Mouse (Mus musculus) heart, embryonic 15.5 days (tissue): ENCODE results near the gene Ppp3ca. TPM values are rescaled to one million over a fixed set of nuclear protein-coding genes. Genes with fewer than 3 reads are reported as not detected.
"Not testable (repeated sequence)": the region's sequence is repeated elsewhere in the genome, so short reads cannot be mapped to it uniquely, and the experiment has no call there.

Source experiments
- ATAC-seq: fragments of 200-750 bp; cut with Nextera tagmentation; replicated peaks from 2 replicates; pipeline ENCODE4 v1.8.0; 2017; ENCODE audit warnings: low read depth, moderate TSS enrichment; ENCODE audit not compliant: insufficient number of reproducible peaks, insufficient read depth, low FRiP score
- H3K27ac ChIP-seq: fragments of 300-500 bp; sonication (generic); 2 replicates; pipeline ENCODE4 v1.5.1; 2015; ENCODE audit warnings: mild to moderate bottlenecking, inconsistent platforms
- H3K27me3 ChIP-seq: fragments of 300-500 bp; sonication (generic); 2 replicates; pipeline ENCODE4 v1.6.1; 2015; ENCODE audit warnings: inconsistent platforms
- H3K36me3 ChIP-seq: fragments of 300-500 bp; sonication (generic); 2 replicates; pipeline ENCODE4 v1.6.1; 2015; ENCODE audit warnings: mild to moderate bottlenecking, inconsistent platforms
- H3K4me1 ChIP-seq: fragments of 300-500 bp; sonication (generic); replicated peaks from 2 replicates; pipeline ENCODE4 v1.6.1; 2015; ENCODE audit warnings: inconsistent platforms
- H3K4me2 ChIP-seq: fragments of 300-500 bp; sonication (generic); 2 replicates; pipeline ENCODE4 v1.6.1; 2015; ENCODE audit warnings: inconsistent platforms, mild to moderate bottlenecking, moderate library complexity
- H3K4me3 ChIP-seq: fragments of 300-500 bp; sonication (generic); 2 replicates; pipeline ENCODE4 v1.5.1; 2015; ENCODE audit warnings: mild to moderate bottlenecking, inconsistent platforms
- H3K9ac ChIP-seq: fragments of 300-500 bp; sonication (generic); 2 replicates; pipeline ENCODE4 v1.6.1; 2015; ENCODE audit warnings: mild to moderate bottlenecking, inconsistent platforms
- H3K9me3 ChIP-seq: fragments of 300-500 bp; sonication (generic); replicated peaks from 2 replicates; pipeline ENCODE4 v1.6.1; 2016; ENCODE audit warnings: inconsistent platforms
- WGBS: fragments of 180-500 bp; shearing (Covaris S2); methylation state at CpG from one replicate; pipeline ENCODE4 v1.1.7; 2015; ENCODE audit warnings: mixed read lengths; 5-methylcytosine and 5-hydroxymethylcytosine counted together
- polyA plus RNA-seq: library from polyadenylated mRNA; unstranded; fragments of >200 nt; fragmentation: Nextera tagmentation; extraction: Ambion mirVana; gene quantifications from 2 replicates; pipeline ENCODE4 v1.2.1, GENCODE M21; 2015

The Ppp3ca gene
- polyA plus RNA-seq, 1 experiment from 2014 or later, result 47.6 TPM

DNA sequence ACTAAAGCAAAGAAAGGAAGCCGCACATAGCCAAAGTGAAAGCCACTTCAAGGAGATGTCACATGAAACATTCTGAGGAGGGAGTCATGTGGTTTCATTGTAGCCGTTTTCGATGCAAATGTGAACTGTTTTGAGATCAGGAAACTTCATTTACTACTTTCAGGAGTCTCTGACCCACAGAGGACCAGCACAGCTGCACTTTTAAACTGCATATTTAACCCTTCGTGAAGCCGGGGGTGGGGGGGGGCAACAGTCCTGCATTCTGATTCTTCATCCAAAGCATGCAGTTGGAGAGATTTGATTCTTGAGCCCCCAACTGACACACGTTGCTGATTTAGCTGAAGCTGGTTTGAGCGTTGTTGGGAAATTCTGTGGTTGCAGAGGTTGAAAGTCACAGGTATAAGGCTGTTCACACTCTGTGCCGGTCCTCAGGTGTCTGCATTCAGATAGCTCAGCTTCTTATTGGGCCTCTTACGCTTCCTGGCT is 18.2 kb downstream of the Ppp3ca start:
- Histone ChIP-seq H3K36me3 (no peaks in the 10 kb centered on the region), H3K9me3 (no peaks in the 10 kb centered on the region), H3K27ac (no peak overlapping the region), H3K4me2 (no peak overlapping the region), H3K27me3 (no peaks in the 10 kb centered on the region), H3K4me1 (peaks cover 22% of the 10 kb centered on the region), H3K9ac (no peak overlapping the region), H3K4me3 (no peak overlapping the region)
- ATAC-seq, result no peak
- 78% methylated on average over 9 of the region's 9 CpGs for WGBS

DNA sequence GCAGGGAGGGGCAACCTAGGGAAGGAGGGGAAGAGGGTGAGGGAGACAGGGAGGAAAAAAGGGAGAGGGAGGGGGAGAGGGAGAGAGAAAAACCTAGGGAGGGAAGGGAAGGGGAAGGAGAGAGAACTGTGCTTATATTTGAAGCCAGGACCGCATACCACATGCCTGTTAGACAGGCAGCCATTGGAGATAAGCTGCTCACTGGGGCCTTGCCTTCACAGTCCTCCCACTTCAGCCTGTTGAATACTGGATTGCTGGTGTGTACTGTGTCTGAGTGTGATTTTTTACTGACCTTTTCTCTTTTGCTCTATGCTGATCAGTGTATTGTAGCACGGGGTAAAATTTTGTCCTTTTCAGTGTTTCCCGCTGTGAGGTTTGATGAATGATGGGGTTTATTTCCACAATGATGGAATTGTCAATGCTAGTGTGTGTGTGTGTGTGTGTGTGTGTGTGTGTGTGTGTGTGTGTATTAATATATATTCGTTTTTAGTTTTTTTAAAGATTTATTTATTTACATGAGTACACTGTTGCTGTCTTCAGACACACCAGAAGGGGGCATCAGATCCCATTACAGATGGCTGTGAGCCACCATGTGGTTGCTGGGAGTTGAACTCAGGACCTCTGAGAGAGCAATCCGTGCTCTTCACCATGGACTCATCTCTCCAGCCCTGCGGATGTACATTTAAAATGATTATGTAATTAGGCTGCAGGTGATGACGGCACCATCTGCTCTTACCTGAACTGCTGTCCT is 20.0 kb downstream of the Ppp3ca start:
- Histone ChIP-seq H3K9me3 (no peaks in the 10 kb centered on the region), H3K4me2 (no peak overlapping the region), H3K36me3 (no peaks in the 10 kb centered on the region), H3K27me3 (no peaks in the 10 kb centered on the region), H3K9ac (no peak overlapping the region), H3K4me1 (peaks cover 17% of the 10 kb centered on the region), H3K27ac (no peak overlapping the region), H3K4me3 (no peak overlapping the region)
- WGBS, result 76% methylated on average over 7 of the region's 7 CpGs
- no peak for ATAC-seq

DNA sequence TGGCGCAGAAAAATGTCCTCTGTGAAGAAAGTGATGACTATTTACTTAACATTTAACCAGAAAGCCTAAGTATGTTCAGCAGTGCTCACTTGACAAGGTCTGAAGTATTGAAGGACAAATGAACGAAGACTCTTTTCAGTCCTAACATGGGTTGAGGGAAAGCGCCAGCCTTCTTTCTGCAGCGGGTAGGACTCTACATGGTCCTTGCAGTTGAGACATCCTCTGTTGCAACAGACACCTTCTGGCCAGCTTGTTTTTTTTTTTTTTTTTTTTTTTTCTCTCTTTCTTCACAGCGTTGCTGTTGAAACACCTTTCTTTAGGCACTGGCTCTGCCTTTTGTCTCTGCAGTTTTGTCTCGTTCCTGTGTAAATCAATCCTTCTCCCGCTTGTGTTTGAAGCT is 22.1 kb downstream of the Ppp3ca start:
- no peaks in the 10 kb centered on the region for H3K36me3 ChIP-seq
- H3K4me2 ChIP-seq, result no peak overlapping the region
- no peak overlapping the region for H3K9ac ChIP-seq
- no peaks in the 10 kb centered on the region for H3K27me3 ChIP-seq
- peaks cover 14% of the 10 kb centered on the region for H3K4me1 ChIP-seq
- WGBS, result 71% methylated on average over 7 of the region's 7 CpGs
- no peaks in the 10 kb centered on the region for H3K9me3 ChIP-seq
- no peak overlapping the region for H3K27ac ChIP-seq
- no peak overlapping the region for H3K4me3 ChIP-seq
- no peak for ATAC-seq

DNA sequence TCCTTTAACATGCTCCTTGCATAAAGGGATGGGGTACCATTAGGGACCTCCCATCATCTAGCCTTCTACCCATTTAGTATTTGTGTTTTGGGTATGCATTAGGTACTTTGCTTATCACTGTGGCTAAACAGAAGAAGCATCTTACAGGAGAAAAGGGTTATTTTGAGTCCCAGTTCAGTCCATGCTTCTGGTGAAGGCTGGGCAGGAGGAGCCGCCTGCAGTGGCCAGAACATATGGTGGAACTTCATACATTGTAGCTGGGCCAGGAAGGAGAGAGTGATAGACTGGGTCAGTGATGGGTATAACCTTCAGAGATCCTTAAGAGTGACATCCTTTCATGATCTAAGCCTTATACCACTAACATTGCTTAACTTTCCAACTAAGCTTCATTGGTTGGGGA is 23.6 kb downstream of the Ppp3ca start:
- Histone ChIP-seq H3K27ac (no peak overlapping the region), H3K27me3 (no peaks in the 10 kb centered on the region), H3K9me3 (no peaks in the 10 kb centered on the region), H3K4me1 (peaks cover 22% of the 10 kb centered on the region), H3K36me3 (no peaks in the 10 kb centered on the region), H3K9ac (no peak overlapping the region), H3K4me3 (no peak overlapping the region), H3K4me2 (no peak overlapping the region)
- 97% methylated on average over 1 of the region's 1 CpGs for WGBS
- ATAC-seq, result no peak

DNA sequence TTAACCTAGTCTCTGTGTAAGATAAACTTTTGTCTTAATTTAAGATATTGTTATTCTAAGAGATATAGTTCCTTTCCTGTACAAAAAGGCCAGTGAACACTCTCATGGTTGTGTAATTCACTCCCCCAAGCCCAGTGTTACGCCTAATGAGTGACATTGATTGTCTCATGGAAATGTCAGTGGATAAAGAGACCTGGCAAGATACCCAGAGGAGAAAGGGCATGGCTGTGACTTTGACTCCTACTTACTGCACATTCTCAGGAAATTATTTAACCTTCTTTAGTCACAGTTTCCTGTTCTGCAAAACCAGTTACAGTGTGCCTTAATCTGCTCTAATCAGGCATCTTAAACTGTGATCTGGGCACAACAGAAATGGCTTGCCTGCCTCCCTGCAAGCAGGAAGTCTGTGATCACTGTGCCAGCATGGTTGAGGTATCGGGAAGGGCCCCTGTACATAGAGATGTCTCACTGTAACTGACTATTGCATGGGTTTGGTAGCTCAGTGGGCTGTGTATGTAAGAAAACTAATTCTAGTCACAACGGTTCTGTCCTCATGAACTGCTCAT is 27.8 kb downstream of the Ppp3ca start:
- WGBS, result 58% methylated on average over 3 of the region's 3 CpGs

DNA sequence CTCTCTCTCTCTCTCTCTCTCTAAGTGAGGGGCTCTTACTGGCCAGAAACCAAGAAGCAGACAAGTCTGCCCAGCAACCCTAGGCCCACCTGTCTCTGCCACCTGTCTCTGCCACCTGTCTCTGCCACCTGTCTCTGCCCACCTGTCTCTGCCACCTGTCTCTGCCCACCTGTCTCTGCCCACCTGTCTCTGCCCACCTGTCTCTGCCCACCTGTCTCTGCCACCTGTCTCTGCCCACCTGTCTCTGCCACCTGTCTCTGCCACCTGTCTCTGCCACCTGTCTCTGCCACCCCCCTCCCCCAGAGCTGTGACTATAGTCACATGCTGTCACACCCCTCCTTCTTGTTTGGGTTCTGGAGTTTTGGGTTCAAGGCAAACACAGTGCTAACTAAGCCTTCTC is 29.8 kb downstream of the Ppp3ca start:
- not testable (repeated sequence) for ATAC-seq, H3K9me3 ChIP-seq, H3K4me2 ChIP-seq, H3K4me3 ChIP-seq, H3K9ac ChIP-seq, H3K27ac ChIP-seq, H3K36me3 ChIP-seq, H3K27me3 ChIP-seq
- H3K4me1 ChIP-seq, result peaks cover 22% of the 10 kb centered on the region

More for the DNA sequence above, 27.8 kb downstream of the Ppp3ca start:
- Histone ChIP-seq H3K27ac (0 out of 2 replicates have a peak overlapping the region, but pooled peaks have one; percentile 9), H3K9me3 (no peaks in the 10 kb centered on the region), H3K4me2 (no peak overlapping the region), H3K4me3 (no peak overlapping the region), H3K27me3 (no peaks in the 10 kb centered on the region), H3K36me3 (no peaks in the 10 kb centered on the region), H3K4me1 (peaks cover 28% of the 10 kb centered on the region), H3K9ac (no peak overlapping the region)
- ATAC-seq, result no peak

DNA sequence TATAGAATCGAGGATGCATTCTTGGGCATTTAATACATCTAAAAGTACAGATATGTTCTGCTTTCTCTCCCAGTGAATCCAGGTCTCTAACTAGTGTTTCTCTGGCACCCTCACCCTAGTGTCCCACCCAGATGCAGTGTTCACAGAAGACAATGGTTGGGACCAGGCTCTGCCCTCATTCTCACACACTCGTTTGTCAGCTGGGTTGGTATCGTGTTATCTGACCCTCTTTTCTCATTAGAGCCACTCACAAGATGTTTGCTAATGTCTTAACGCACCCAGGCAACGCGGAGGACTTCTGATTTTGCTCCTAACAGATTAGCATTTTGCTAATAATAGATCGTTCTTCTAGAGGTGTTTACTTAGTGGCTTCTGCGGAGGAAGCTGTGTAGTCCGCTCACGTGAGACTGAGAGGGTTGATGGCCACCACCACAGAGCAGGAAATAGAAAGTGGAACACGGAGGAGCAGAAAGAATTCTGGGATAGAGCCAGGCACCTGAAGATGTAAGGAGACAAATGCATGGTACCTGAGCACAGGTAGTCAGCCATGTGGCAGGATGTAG is 30.6 kb downstream of the Ppp3ca start:
- Histone ChIP-seq H3K4me1 (peaks cover 23% of the 10 kb centered on the region), H3K9ac (no peak overlapping the region), H3K36me3 (no peaks in the 10 kb centered on the region), H3K4me3 (peak overlapping the region; percentile 28), H3K27ac (no peak overlapping the region), H3K9me3 (no peaks in the 10 kb centered on the region), H3K4me2 (peak overlapping the region; percentile 52), H3K27me3 (no peaks in the 10 kb centered on the region)
- ATAC-seq, result no peak
- WGBS, result 28% methylated on average over 11 of the region's 11 CpGs

DNA sequence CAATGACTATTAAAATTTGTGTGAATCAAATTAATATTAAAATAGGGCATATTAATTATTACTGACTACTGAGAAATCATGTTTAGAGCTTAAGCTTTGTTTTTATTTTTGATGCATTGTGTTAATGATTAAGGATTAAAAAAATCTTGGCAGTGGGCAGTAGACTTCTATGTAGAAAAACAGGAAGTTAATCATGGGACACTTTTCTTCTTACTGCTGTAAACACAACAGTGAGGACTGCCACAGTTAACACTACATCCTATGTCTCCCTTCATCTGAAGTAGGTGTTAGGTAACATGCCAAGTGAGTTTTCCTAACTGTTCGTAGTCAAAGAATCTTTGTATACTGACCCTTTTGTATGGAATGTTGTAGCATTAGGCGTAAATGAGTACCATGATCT is 32.9 kb downstream of the Ppp3ca start:
- no peak for ATAC-seq
- Histone ChIP-seq H3K9ac (no peak overlapping the region), H3K9me3 (no peaks in the 10 kb centered on the region), H3K27me3 (no peaks in the 10 kb centered on the region), H3K4me1 (peaks cover 25% of the 10 kb centered on the region), H3K4me2 (no peak overlapping the region), H3K36me3 (no peaks in the 10 kb centered on the region), H3K27ac (no peak overlapping the region), H3K4me3 (no peak overlapping the region)
- WGBS, result 58% methylated on average over 2 of the region's 2 CpGs

DNA sequence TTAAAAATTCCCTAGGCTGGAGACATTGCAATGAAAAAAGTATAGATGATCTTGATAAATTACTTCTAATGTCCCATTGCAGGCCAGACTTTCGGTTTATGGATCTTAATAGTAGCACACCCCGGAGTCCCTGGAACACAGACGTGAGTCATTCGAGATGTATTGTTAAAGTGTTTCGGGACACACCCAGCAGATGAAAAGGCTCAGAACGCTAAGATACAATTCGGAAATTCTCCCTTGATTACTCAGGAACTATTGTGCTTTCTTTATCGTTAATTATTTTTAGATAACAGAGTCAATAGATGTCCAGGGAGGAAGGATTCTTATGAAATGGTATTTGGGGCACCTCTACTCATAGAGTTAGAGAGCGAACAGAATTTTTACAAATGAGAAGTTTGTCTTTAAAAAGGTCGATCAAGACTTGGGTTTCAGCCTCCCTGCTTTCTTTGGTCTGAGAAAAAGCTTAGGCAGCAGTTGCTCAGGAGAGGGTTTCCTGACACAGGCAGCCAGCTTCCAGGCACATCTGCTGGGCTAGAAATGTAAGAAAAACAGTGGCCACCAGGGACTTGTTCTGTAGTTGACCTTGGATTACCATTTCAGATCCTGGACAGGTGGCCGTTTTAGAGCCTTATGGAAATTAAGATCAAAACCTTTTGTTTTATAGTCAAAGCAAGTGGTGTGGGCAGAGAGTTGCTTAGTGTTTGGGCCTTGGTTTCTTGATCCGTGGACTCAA is 34.8 kb downstream of the Ppp3ca start:
- H3K36me3 ChIP-seq, result no peaks in the 10 kb centered on the region
- no peak overlapping the region for H3K4me3 ChIP-seq
- ATAC-seq, result no peak
- H3K27ac ChIP-seq, result no peak overlapping the region
- H3K4me2 ChIP-seq, result no peak overlapping the region
- 61% methylated on average over 12 of the region's 12 CpGs for WGBS
- no peaks in the 10 kb centered on the region for H3K9me3 ChIP-seq
- peaks cover 26% of the 10 kb centered on the region for H3K4me1 ChIP-seq
- H3K9ac ChIP-seq, result no peak overlapping the region
- H3K27me3 ChIP-seq, result no peaks in the 10 kb centered on the region

DNA sequence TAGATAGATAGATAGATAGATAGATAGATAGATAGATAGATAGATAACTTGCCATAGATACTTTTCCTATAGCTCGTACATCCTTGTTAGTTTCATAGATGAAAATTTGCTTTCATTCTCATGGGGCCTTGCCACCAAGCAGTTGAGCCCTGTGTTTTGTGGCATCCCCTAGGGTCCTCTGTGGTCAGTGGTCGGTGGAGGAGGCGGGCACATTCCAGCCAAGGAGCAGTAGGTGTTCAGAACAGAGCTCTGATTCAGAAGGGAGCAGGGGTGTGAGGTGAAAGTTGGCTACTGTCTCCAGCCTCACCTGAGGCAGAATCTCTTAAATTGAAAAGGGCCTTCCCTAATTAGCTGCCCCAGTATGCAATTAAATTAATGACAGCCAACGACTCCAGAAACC is 36.1 kb downstream of the Ppp3ca start:
- peaks cover 17% of the 10 kb centered on the region for H3K4me1 ChIP-seq
- ATAC-seq, result no peak
- WGBS, result 80% methylated on average over 4 of the region's 4 CpGs
- no peak overlapping the region for H3K27ac ChIP-seq
- no peaks in the 10 kb centered on the region for H3K36me3 ChIP-seq
- no peak overlapping the region for H3K9ac ChIP-seq
- no peaks in the 10 kb centered on the region for H3K27me3 ChIP-seq
- no peak overlapping the region for H3K4me3 ChIP-seq
- H3K9me3 ChIP-seq, result no peaks in the 10 kb centered on the region
- no peak overlapping the region for H3K4me2 ChIP-seq

DNA sequence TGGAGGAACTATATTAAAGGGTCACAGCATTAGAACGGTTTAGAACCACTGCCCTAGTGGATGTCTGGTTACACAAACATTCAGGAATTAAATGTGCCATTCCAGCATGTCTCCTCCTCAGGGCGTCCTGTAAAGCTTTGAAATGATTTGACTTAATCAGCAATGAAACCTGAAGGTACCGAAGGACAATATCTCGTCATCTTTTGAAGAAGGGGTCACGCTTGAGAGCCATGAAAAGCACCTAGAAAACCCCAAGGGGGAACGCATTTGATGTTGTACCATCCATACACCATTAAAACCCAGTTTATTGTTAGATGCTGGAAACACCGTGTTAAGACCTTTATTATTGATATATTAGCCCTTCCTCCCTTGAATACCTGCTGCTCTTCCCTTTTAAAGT is 36.8 kb downstream of the Ppp3ca start:
- H3K27me3 ChIP-seq, result no peaks in the 10 kb centered on the region
- 84% methylated on average over 7 of the region's 7 CpGs for WGBS
- ATAC-seq, result no peak
- no peak overlapping the region for H3K27ac ChIP-seq
- no peak overlapping the region for H3K9ac ChIP-seq
- no peak overlapping the region for H3K4me3 ChIP-seq
- H3K4me1 ChIP-seq, result peaks cover 13% of the 10 kb centered on the region
- H3K9me3 ChIP-seq, result no peaks in the 10 kb centered on the region
- H3K36me3 ChIP-seq, result no peaks in the 10 kb centered on the region
- H3K4me2 ChIP-seq, result no peak overlapping the region
